Mouse (Mus musculus): ENCODE measurements around the gene Rab6b. TPM values are rescaled to one million over a fixed set of nuclear protein-coding genes. Genes with fewer than 3 reads are reported as not detected.

Gene Rab6b
- polyA plus RNA-seq, 1 experiment from 2014 or later: 5.6 TPM

- ATAC-seq (ENCODE audit: insufficient read depth, low FRiP score, low read depth): no peak
- WGBS: 69% methylated on average over 7 of the region's 7 CpGs
Measured at GRCm38 (mm10) chr9:103234059-103234458, 122.5 kb downstream of the Rab6b start.

DNA sequence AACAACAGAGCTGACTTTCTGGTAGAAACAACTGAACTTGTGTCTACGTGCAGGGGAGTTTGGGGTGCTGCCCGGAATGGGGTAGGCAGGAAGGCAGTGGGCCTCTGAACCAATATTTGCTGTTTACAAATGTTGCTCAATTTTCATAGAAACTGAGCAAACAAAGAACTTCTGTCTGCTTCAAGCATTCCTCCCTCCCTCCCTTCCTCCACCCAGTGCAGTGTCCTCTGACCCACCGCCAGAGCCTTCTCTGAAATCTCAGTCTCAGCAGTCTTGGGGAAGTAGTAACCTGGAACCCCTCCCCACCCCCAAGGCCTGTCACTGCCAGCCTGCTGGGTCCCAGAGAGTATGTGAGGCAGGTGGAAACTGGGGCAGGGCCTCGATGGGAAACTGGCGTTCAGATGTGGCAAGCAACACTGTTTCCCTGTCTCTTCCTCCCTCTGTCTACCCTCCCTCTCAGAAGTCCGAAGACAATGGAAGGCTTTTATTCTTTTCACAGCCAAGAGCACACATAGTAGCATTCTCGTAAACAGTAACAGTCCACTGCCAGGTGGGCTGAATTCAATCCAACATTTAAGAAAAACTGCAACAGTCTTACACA, 123.1 kb downstream of the Rab6b start:
- no peak overlapping the region for H3K9ac ChIP-seq
- peak; percentile 23; the same call in 1 of the 2 replicates for ATAC-seq (ENCODE audit: insufficient read depth, low FRiP score, low read depth)
- 56% methylated on average over 7 of the region's 7 CpGs for WGBS

More at GRCm38 (mm10) chr9:103234059-103234458, 122.5 kb downstream of the Rab6b start:
- Histone ChIP-seq H3K4me3 (replicated peaks) (no peak overlapping the region), H3K4me2 (no peak overlapping the region), H3K36me3 (no peaks in the 10 kb centered on the region), H3K4me1 (peaks cover 3% of the 10 kb centered on the region; the same call in 1 of the 2 replicates), H3K27ac (peak overlapping the region; percentile 31; the same call in 1 of the 2 replicates), H3K9ac (no peak overlapping the region), H3K27me3 (replicated peaks) (no peaks in the 10 kb centered on the region), H3K9me3 (no peaks in the 10 kb centered on the region)

More for the DNA sequence above, 123.1 kb downstream of the Rab6b start:
- Histone ChIP-seq H3K9me3 (no peaks in the 10 kb centered on the region), H3K27me3 (replicated peaks) (no peaks in the 10 kb centered on the region), H3K27ac (peak overlapping the region; percentile 31; the same call in 1 of the 2 replicates), H3K4me1 (peaks cover 3% of the 10 kb centered on the region; the same call in 1 of the 2 replicates), H3K4me2 (no peak overlapping the region), H3K4me3 (replicated peaks) (no peak overlapping the region), H3K36me3 (no peaks in the 10 kb centered on the region)

Other genes with a start within 250 kb of the Rab6b start
- 12.1 and 13.9 TPM in 2 replicates for gene Slco2a1, start 123.1 kb upstream of the Rab6b start, polyA plus RNA-seq (2015; fragmentation: Nextera tagmentation; extraction: Ambion mirVana)
- gene Srprb, start 90.3 kb downstream of the Rab6b start, polyA plus RNA-seq (2015; fragmentation: Nextera tagmentation; extraction: Ambion mirVana): 51.6 and 59.3 TPM in 2 replicates
- 5.6 TPM in 1 of 2 replicates, not detected in the other for gene Gm20425, start 118.5 kb downstream of the Rab6b start, polyA plus RNA-seq (2015; fragmentation: Nextera tagmentation; extraction: Ambion mirVana)
- gene Trf, start 118.7 kb downstream of the Rab6b start, polyA plus RNA-seq (2015; fragmentation: Nextera tagmentation; extraction: Ambion mirVana): 195 and 466 TPM in 2 replicates
- gene 1300017J02Rik, start 193.3 kb downstream of the Rab6b start, polyA plus RNA-seq (2015; fragmentation: Nextera tagmentation; extraction: Ambion mirVana): 3.2 and 6.6 TPM in 2 replicates
- gene Topbp1, start 193.4 kb downstream of the Rab6b start, polyA plus RNA-seq (2015; fragmentation: Nextera tagmentation; extraction: Ambion mirVana): 55.9 and 62.2 TPM in 2 replicates

Data from stomach, embryonic 15.5 days (tissue).